ENCODE assay signal across 7 mouse cellular contexts in genomic region chr19:36554046-36554784, GRCm38 (mm10). TPM values are rescaled to one million over a fixed set of nuclear protein-coding genes. Genes with fewer than 3 reads are reported as not detected.
DNase-seq lines count a peak whose midpoint lies in the region; ATAC-seq lines count a peak whose summit lies in the region.

Gene Hectd2, plus strand, starts transcription at chr19:36554639.

- no peaks in the 10 kb centered on the region for H3K4me1 ChIP-seq in intestine, embryonic 14.5 days (replicated peaks; ENCODE audit: control insufficient read depth, insufficient read depth, low read length)
- H3K4me1 ChIP-seq in limb, embryonic 10.5 days: peaks cover 11% of the 10 kb centered on the region
- H3K4me1 ChIP-seq in midbrain, embryonic 11.5 days (ENCODE audit: control insufficient read depth, insufficient read depth, low read length): no peaks in the 10 kb centered on the region

- peak within 1 kb of the TSS; percentile 82 for H3K4me2 ChIP-seq in intestine, embryonic 14.5 days (ENCODE audit: low read length)
- peak within 1 kb of the TSS; percentile 92 for H3K4me2 ChIP-seq in midbrain, embryonic 11.5 days

- H3K4me3 ChIP-seq in intestine, embryonic 14.5 days (ENCODE audit: low read depth, low read length): peak within 1 kb of the TSS; percentile 80
- H3K4me3 ChIP-seq in limb, embryonic 10.5 days: peak within 1 kb of the TSS; percentile 78
- peak within 1 kb of the TSS; percentile 74 for H3K4me3 ChIP-seq in midbrain, embryonic 11.5 days (ENCODE audit: low read depth, low read length)

- H3K36me3 ChIP-seq in intestine, embryonic 14.5 days (ENCODE audit: control insufficient read depth, insufficient read depth, low read length): no peaks in the 10 kb centered on the region
- H3K36me3 ChIP-seq in limb, embryonic 10.5 days: no peaks in the 10 kb centered on the region
- H3K36me3 ChIP-seq in midbrain, embryonic 11.5 days (ENCODE audit: control insufficient read depth, insufficient read depth, low read length): no peaks in the 10 kb centered on the region

- peak within 1 kb of the TSS; percentile 81 for H3K9ac ChIP-seq in intestine, embryonic 14.5 days (ENCODE audit: low read length)
- H3K9ac ChIP-seq in midbrain, embryonic 11.5 days (ENCODE audit: low read length): peak within 1 kb of the TSS; percentile 73

- DNase-seq in adrenal gland, adult 18-20 months (ENCODE audit: low spot score in 2 of 2): peak; percentile 54 to 71
- peak; percentile 74 for DNase-seq in embryo, embryonic 10 days (ENCODE audit: low spot score)
- peak; percentile 65 for DNase-seq in gastrocnemius, postnatal 25 days
- DNase-seq in intestine, embryonic 14.5 days (ENCODE audit: low spot score): peak; percentile 78
- DNase-seq in limb, embryonic 10.5 days (ENCODE audit: low spot score): peak; percentile 71
- peak; percentile 95 for DNase-seq in midbrain, embryonic 11.5 days (ENCODE audit: low spot score, missing footprints)
- peak; percentile 59 for DNase-seq in skeletal muscle tissue, adult 2 months (ENCODE audit: low read depth, low spot score)

- ATAC-seq in intestine, embryonic 14.5 days (replicated peaks; ENCODE audit: low FRiP score, low TSS enrichment, low read depth): peak; percentile 91
- ATAC-seq in midbrain, embryonic 11.5 days (ENCODE audit: low FRiP score): peak; percentile 90

- H3K27me3 ChIP-seq in intestine, embryonic 14.5 days (replicated peaks; ENCODE audit: control insufficient read depth, insufficient read depth, low read length): peaks cover 18% of the 10 kb centered on the region
- H3K27me3 ChIP-seq in limb, embryonic 10.5 days (ENCODE audit: low read depth, poor library complexity, severe bottlenecking): peaks cover 33% of the 10 kb centered on the region
- peaks cover 7% of the 10 kb centered on the region for H3K27me3 ChIP-seq in midbrain, embryonic 11.5 days (ENCODE audit: control insufficient read depth, insufficient read depth, low read length)

- no peaks in the 10 kb centered on the region for H3K9me3 ChIP-seq in intestine, embryonic 14.5 days (ENCODE audit: control insufficient read depth, low read length)
- no peaks in the 10 kb centered on the region for H3K9me3 ChIP-seq in limb, embryonic 10.5 days (replicated peaks)
- no peaks in the 10 kb centered on the region for H3K9me3 ChIP-seq in midbrain, embryonic 11.5 days (ENCODE audit: control insufficient read depth, low read length)

- under 1% methylated on average over 51 of the region's 92 CpGs for WGBS in intestine, embryonic 14.5 days
- WGBS in limb, embryonic 10.5 days: 15% methylated on average over 91 of the region's 92 CpGs
- WGBS in midbrain, embryonic 11.5 days: under 1% methylated on average over 71 of the region's 92 CpGs

- H3K27ac ChIP-seq in intestine, embryonic 14.5 days (ENCODE audit: low read depth): peak within 1 kb of the TSS; percentile 51
- peak within 1 kb of the TSS; percentile 89 for H3K27ac ChIP-seq in limb, embryonic 10.5 days
- H3K27ac ChIP-seq in midbrain, embryonic 11.5 days (ENCODE audit: low read depth, low read length): 0 out of 2 replicates have a peak within 1 kb of the TSS, but pooled peaks have one; percentile 10

RNA-seq across cellular contexts. Expression of gene Hectd2, which starts in this region (rescaled TPM):
- 1 to 10 TPM; 1.4 to 2.7 TPM for total RNA-seq in adrenal gland, adult 18-20 months (2021)
- 1 to 10 TPM; 2.9 to 4.7 TPM for total RNA-seq in gastrocnemius, postnatal 25 days (2021)
- polyA plus RNA-seq in intestine, embryonic 14.5 days (2014; fragmentation: Nextera tagmentation; extraction: Ambion mirVana): 2.8 and 3.5 TPM in 2 replicates
- 1.8 TPM in 2 replicates for polyA plus RNA-seq in limb, embryonic 10.5 days (2016; fragmentation: Nextera tagmentation; extraction: Ambion mirVana)
- polyA plus RNA-seq in midbrain, embryonic 11.5 days (2014; fragmentation: Nextera tagmentation; extraction: Ambion mirVana): 4.2 and 5.8 TPM in 2 replicates

Comparison
In these comparisons a context has a peak if more than half of its experiments do, and no peak if none do; other contexts are left out.
1. Peak in every context shown above with its lines: DNase-seq, ATAC-seq, H3K4me3 ChIP-seq and H3K27ac ChIP-seq.
2. H3K27ac ChIP-seq: peak in every context shown above with its lines; median percentile 89 in limb, embryonic 10.5 days; 51 in intestine, embryonic 14.5 days; 10 in midbrain, embryonic 11.5 days.